Mouse (Mus musculus) brain, embryonic 14.5 days (tissue): ENCODE measurements around the gene Pcmt1.

Experiments used
- CTCF ChIP-seq: fragments of 200-500 bp; IDR thresholded peaks from 2 replicates; pipeline ENCODE4 v1.5.1; 2012; ENCODE audit warnings: inconsistent platforms, mild to moderate bottlenecking, moderate library complexity, borderline replicate concordance; ENCODE audit not compliant: insufficient read depth, insufficient read length; ENCODE audit errors: extremely low read depth
- POLR2A ChIP-seq: fragments of 200-500 bp; IDR thresholded peaks from 2 replicates; pipeline ENCODE4 v1.6.1; 2012; ENCODE audit warnings: mild to moderate bottlenecking, inconsistent platforms, borderline replicate concordance; ENCODE audit not compliant: poor library complexity, insufficient read depth, insufficient read length, severe bottlenecking; ENCODE audit errors: extremely low read depth

GRCm38 (mm10) chr10:7586771-7587170, 94.2 kb downstream of the Pcmt1 start:
- TF ChIP-seq POLR2A (no peak), CTCF (no peak)
